Mouse (Mus musculus): ENCODE measurements around the gene Gm2000. TPM values are rescaled to one million over a fixed set of nuclear protein-coding genes. Genes with fewer than 3 reads are reported as not detected.

Gene Gm2000
- polyA plus RNA-seq, 1 experiment from 2014 or later, result 670 TPM

DNA sequence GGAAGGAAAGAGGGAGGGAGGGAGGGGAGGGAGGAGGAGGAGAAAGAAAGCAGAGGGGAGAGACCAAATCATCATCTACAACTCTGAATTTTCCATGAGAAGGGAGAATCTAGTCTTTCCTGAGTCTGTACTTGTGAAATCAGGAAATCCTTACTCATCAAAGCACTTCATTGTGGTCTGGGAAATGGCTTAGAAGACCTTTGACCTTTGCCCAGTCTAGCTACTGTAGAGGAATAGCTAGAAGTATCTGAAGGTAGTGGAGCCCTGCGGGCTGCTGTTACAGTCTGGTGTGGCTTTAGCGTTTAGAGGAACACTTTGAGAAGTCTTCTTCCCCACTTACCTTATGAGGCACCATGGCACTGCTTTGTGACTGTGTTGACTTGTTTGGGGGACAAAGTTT, 36.7 kb downstream of the Gm2000 start:
- Histone ChIP-seq H3K4me3 (ENCODE audit: low read depth, low read length) (no peak overlapping the region), H3K27me3 (ENCODE audit: control insufficient read depth, insufficient read depth, low read length) (no peaks in the 10 kb centered on the region), H3K36me3 (ENCODE audit: control insufficient read depth, insufficient read depth, low read length) (no peaks in the 10 kb centered on the region), H3K9ac (ENCODE audit: low read length) (no peak overlapping the region), H3K27ac (replicated peaks) (no peak overlapping the region), H3K4me1 (replicated peaks; ENCODE audit: control insufficient read depth, insufficient read depth) (no peaks in the 10 kb centered on the region), H3K9me3 (ENCODE audit: control insufficient read depth, low read length) (no peaks in the 10 kb centered on the region), H3K4me2 (replicated peaks; ENCODE audit: low read depth) (no peak overlapping the region)
- WGBS, result 53% methylated on average over 2 of the region's 2 CpGs
- no peak for TF ChIP-seq EP300 (optimal IDR thresholded peaks at IDR 0.05)
- TF ChIP-seq CTCF (IDR thresholded peaks at IDR 0.05; ENCODE audit: low read depth), result no peak
- DNase-seq (ENCODE audit: low spot score) (no peak), ATAC-seq (ENCODE audit: low FRiP score, low TSS enrichment) (no peak)

DNA sequence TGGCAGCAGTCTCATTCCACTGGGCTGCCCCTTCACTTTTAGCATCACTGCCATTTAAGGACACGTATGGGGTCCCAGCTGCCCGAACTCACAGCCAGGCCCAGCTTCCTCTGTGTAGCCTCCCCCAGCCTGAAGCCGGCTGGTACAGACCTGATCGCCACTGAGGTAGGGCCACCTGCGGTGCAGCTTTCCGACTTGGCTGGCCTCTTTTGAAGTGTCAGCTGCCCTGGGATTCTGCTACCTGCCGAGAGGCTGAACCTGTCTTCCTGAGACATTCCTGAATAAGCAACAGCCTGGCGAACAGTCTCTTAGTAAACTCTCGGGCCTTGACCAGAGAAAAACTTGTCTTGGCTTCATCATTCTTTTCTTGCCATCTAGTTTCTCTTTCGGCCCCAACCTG, 37.4 kb downstream of the Gm2000 start:
- H3K4me1 ChIP-seq (replicated peaks; ENCODE audit: control insufficient read depth, insufficient read depth), result no peaks in the 10 kb centered on the region
- H3K9me3 ChIP-seq (ENCODE audit: control insufficient read depth, low read length), result no peaks in the 10 kb centered on the region
- no peaks in the 10 kb centered on the region for H3K36me3 ChIP-seq (ENCODE audit: control insufficient read depth, insufficient read depth, low read length)
- no peak for DNase-seq (ENCODE audit: low spot score)
- no peak overlapping the region for H3K27ac ChIP-seq (replicated peaks)
- TF ChIP-seq CTCF (IDR thresholded peaks at IDR 0.05; ENCODE audit: low read depth) (no peak), EP300 (optimal IDR thresholded peaks at IDR 0.05) (no peak)
- WGBS, result 53% methylated on average over 10 of the region's 10 CpGs
- no peak overlapping the region for H3K4me3 ChIP-seq (ENCODE audit: low read depth, low read length)
- no peaks in the 10 kb centered on the region for H3K27me3 ChIP-seq (ENCODE audit: control insufficient read depth, insufficient read depth, low read length)
- H3K9ac ChIP-seq (ENCODE audit: low read length), result no peak overlapping the region
- H3K4me2 ChIP-seq (replicated peaks; ENCODE audit: low read depth), result no peak overlapping the region
- no peak for ATAC-seq (ENCODE audit: low FRiP score, low TSS enrichment)

GRCm38 (mm10) chr1:156408004-156408403, 42.2 kb downstream of the Gm2000 start:
- no peak for ATAC-seq (ENCODE audit: low FRiP score, low TSS enrichment)
- no peaks in the 10 kb centered on the region for H3K27me3 ChIP-seq (ENCODE audit: control insufficient read depth, insufficient read depth, low read length)
- no peak overlapping the region for H3K27ac ChIP-seq (replicated peaks)
- H3K4me2 ChIP-seq (replicated peaks; ENCODE audit: low read depth), result no peak overlapping the region
- no peak overlapping the region for H3K4me3 ChIP-seq (ENCODE audit: low read depth, low read length)
- no peaks in the 10 kb centered on the region for H3K36me3 ChIP-seq (ENCODE audit: control insufficient read depth, insufficient read depth, low read length)
- TF ChIP-seq EP300 (optimal IDR thresholded peaks at IDR 0.05) (no peak), CTCF (IDR thresholded peaks at IDR 0.05; ENCODE audit: low read depth) (no peak)
- DNase-seq (ENCODE audit: low spot score), result no peak
- no peaks in the 10 kb centered on the region for H3K4me1 ChIP-seq (replicated peaks; ENCODE audit: control insufficient read depth, insufficient read depth)
- no peaks in the 10 kb centered on the region for H3K9me3 ChIP-seq (ENCODE audit: control insufficient read depth, low read length)
- H3K9ac ChIP-seq (ENCODE audit: low read length), result no peak overlapping the region
- 67% methylated on average over 3 of the region's 3 CpGs for WGBS

GRCm38 (mm10) chr1:156408521-156408920, 42.7 kb downstream of the Gm2000 start:
- Histone ChIP-seq H3K36me3 (ENCODE audit: control insufficient read depth, insufficient read depth, low read length) (no peaks in the 10 kb centered on the region), H3K4me2 (replicated peaks; ENCODE audit: low read depth) (no peak overlapping the region), H3K4me3 (ENCODE audit: low read depth, low read length) (no peak overlapping the region), H3K27ac (replicated peaks) (no peak overlapping the region), H3K27me3 (ENCODE audit: control insufficient read depth, insufficient read depth, low read length) (no peaks in the 10 kb centered on the region), H3K9me3 (ENCODE audit: control insufficient read depth, low read length) (no peaks in the 10 kb centered on the region), H3K9ac (ENCODE audit: low read length) (no peak overlapping the region), H3K4me1 (replicated peaks; ENCODE audit: control insufficient read depth, insufficient read depth) (no peaks in the 10 kb centered on the region)
- WGBS, result 62% methylated on average over 4 of the region's 4 CpGs
- no peak for DNase-seq (ENCODE audit: low spot score)
- ATAC-seq (ENCODE audit: low FRiP score, low TSS enrichment), result no peak
- TF ChIP-seq EP300 (optimal IDR thresholded peaks at IDR 0.05) (no peak), CTCF (IDR thresholded peaks at IDR 0.05; ENCODE audit: low read depth) (no peak)

Other genes with a start within 250 kb of the Gm2000 start
- 1.2 and 1.5 TPM in 2 replicates for gene Fam163a, start 161.0 kb upstream of the Gm2000 start, polyA plus RNA-seq (2015; fragmentation: Nextera tagmentation; extraction: Ambion mirVana)
- gene Tdrd5, start 62.4 kb upstream of the Gm2000 start, polyA plus RNA-seq (2015; fragmentation: Nextera tagmentation; extraction: Ambion mirVana), result 0.13 TPM in 2 replicates
- 0.06 TPM in 1 of 2 replicates, not detected in the other for gene Nphs2, start 55.3 kb upstream of the Gm2000 start, polyA plus RNA-seq (2015; fragmentation: Nextera tagmentation; extraction: Ambion mirVana)
- 0.07 and 0.24 TPM in 2 replicates for gene Axdnd1, start 55.1 kb downstream of the Gm2000 start, polyA plus RNA-seq (2015; fragmentation: Nextera tagmentation; extraction: Ambion mirVana)
- gene Soat1, start 108.3 kb downstream of the Gm2000 start, polyA plus RNA-seq (2015; fragmentation: Nextera tagmentation; extraction: Ambion mirVana), result 16.2 and 17.6 TPM in 2 replicates
- 0.53 and 0.62 TPM in 2 replicates for gene Gm10031, start 158.0 kb downstream of the Gm2000 start, polyA plus RNA-seq (2015; fragmentation: Nextera tagmentation; extraction: Ambion mirVana)
- 1.4 TPM in 2 replicates for gene Abl2, start 192.7 kb downstream of the Gm2000 start, polyA plus RNA-seq (2015; fragmentation: Nextera tagmentation; extraction: Ambion mirVana)